Mouse (Mus musculus): ENCODE data around the gene Ctnnbip1.

Ctnnbip1 gene

DNA sequence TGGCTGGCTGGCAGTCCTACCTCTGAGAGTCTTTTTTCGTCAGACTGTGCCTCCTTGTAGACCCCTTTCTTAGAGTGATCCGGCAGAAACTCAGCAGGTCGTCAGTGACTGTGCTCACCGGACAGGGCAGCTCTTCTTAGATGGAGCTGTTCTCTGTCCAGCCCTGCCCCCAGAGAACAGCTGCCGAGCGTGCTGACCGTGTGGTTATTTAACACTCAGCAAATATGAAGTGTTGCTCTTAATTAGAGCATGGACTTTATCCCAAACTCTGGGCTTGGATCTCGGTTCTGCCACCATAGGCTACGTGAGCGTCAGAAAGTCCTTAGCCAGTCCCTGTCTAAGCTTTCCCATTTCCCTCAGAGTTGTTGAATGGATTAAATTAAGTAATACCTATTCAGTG is 3.2 kb downstream of the Ctnnbip1 start:
- in situ Hi-C loops (cut with MboI, MseI): no loop called here

DNA sequence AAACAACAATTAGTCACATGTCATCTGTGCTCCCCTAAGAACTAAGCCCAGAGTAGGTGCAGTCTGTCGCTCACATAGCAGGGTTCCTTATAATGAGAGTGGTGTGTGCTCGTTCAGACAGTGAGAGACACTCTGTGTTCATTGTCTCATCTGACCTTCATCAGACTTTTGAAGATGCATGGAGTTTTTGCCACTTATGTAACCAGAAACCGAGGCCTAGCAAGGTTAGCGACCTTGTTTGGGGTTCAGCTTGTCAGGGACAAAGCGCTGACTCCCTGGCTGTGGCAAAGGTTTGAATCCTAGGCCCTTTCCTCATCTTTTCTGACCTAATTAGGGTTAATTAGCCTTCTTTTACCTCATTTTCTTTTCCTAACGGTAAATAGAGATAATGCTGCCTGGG is 5.9 kb downstream of the Ctnnbip1 start:
- in situ Hi-C loops (cut with MboI, MseI): no loop called here

DNA sequence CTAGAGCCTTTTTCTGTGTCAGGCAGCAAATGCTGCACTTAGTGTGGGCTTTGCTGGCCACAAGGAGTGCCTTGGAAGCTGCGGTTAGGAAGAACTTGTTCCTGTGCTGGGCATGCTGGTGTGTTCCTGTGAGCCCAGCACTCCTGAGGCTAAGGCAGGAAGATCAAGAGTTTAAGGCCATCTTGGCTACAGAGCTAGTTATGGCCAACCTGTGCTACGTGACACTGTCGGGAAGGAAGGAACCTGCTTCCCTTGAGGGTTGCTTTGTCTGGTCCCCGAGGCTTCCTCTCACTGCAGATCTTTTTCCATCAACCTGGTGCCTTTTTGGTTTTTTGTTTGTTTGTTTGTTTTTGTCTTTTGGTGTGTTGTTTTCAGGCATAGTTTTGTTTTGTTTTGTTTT is 7.1 kb downstream of the Ctnnbip1 start:
- in situ Hi-C loops (cut with MboI, MseI): no loop called here

DNA sequence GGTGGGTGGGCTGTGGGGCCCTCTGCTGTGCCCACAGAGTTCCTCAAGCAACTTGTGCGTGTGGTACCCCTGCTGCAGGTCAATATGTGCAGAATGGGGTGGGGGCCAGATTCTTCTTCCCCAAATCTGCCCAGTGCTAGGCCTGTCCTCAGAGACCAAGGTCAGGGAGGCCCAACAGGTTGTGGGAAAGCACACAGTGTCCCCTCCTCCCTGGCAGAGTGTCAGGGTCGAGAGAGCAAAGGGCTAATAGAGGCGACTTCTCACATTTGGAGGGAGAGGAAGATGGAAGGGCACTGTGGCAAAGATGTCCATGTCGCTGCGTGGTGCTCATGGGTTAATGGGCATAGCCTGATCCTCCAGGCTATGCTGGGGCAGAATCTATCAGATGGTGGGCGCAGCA is 7.8 kb downstream of the Ctnnbip1 start:
- in situ Hi-C loops (cut with MboI, MseI): no loop called here

DNA sequence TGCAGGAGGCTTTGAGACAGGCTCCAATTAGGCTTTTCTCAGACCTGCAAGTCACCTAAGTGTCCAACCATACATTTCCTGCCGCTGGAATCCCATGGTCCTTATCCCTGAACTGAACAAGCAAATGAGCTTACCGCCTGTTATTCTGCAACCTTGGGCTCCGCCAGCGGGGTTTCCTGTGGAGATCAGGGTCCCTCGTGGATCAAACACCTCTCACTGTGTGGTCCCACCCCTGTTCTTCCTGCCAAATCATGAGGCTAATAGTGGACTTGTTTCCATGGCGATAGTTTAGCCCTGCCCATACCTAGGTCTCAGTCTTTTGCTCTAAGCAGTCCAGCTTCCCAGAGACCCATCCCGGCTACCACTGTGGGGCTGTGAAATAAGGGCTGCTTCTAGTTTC is 8.3 kb downstream of the Ctnnbip1 start:
- in situ Hi-C loops (cut with MboI, MseI): no loop called here

DNA sequence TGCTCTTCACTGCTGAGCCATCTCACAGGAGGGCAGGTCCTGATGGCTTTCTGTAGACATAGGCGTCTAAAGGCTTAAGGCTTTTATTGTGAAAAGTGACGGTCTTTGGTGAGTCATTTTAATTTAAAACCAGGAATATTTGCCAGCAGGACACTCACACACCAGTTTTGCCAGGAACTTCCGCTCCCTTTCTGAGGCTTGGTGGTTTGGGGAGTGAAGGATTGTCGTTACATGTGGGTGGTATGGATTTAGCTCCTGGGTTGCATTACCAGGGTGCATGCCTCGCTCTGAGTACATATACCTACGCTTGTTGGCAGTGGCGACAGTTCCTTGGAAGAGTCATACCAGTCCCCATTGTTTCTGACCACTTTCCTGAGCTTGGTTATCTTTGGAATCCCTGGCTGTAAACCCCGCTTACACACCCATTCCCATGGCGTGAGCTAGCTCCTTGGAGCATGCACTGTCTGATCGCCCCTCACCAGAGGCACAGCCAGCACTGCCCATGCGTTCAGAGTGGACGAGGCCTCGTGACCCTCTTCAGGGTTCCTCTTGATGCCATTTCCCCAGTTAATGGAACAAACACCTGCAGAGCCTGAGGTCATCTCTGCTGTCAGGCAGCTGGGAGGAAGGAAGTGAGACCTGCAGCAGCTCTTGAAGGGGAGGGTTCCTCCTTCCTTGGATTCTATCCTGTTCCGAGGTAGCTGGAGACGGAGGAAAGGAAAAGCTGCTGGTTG is 9.8 kb downstream of the Ctnnbip1 start:
- in situ Hi-C loops (cut with MboI, MseI): no loop called here

GRCm38 (mm10) chr4:149529691-149530090 is 11.7 kb downstream of the Ctnnbip1 start:
- in situ Hi-C loops (cut with MboI, MseI): loop anchor here (10.0 kb wide), 1 partner anchor 375 kb away; no protein-coding TSS in a partner anchor

DNA sequence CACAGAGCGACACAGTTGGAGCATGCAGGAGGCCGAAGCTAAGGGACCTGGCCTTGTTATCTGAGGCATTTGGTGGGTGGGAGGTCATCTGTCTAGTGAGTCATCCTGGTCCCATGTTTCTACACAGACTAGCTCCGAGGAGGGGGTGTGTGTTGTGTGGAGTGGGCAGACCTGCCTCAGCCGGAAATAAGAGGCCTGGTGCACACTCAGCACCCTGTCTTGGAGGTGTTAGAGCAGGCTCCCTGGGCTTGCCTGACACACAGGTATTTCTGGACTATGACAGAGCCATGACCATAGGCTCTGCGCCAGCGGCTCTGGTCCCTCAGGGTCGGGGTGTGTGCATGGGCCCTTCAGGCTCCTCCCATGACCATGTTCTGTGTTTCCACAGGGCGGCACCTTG is 21.4 kb downstream of the Ctnnbip1 start:
- in situ Hi-C loops (cut with MboI, MseI): loop anchor here (10.0 kb wide), 1 partner anchor 385 kb away; no protein-coding TSS in a partner anchor

DNA sequence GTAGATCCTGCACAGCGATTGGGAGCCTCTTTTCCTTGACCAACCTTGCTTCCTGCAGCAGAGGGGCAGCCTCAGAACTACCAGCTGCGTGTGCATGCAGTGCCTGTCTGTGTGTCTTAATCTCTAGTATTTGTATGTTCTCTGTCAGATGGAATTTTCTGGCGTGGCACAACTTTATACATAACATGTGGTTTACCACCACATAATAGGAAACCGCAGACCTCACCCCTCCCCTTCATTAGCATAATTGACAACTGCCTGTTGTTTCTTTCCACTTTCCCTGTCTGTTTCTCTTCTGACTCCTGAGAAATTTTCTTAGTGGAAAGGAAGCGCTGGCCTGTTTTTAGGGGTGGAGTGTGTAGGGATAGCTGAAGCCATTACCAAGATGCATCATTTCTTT is 23.9 kb downstream of the Ctnnbip1 start:
- in situ Hi-C loops (cut with MboI, MseI): no loop called here

DNA sequence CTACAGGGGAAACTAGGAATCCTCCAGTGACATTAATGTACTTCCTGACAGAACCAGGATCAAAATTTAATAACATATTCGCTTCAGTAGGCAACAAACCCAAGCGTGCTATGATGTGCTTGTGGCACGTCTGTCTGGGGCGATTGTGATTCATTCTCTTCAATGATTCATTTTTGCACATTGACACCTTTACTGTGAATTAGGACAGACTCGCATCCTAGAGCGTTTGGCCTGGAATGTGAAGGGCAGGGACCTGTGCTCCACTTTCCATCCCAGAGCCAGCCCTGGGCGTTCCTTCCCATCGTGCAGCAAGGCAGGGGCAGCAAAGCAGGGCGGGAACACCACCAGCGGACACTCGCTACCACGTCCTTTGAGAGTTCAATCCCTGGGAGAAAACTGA is 24.4 kb downstream of the Ctnnbip1 start:
- in situ Hi-C loops (cut with MboI, MseI): no loop called here

GRCm38 (mm10) chr4:149542927-149543553 is 25.0 kb downstream of the Ctnnbip1 start:
- in situ Hi-C loops (cut with MboI, MseI): no loop called here

DNA sequence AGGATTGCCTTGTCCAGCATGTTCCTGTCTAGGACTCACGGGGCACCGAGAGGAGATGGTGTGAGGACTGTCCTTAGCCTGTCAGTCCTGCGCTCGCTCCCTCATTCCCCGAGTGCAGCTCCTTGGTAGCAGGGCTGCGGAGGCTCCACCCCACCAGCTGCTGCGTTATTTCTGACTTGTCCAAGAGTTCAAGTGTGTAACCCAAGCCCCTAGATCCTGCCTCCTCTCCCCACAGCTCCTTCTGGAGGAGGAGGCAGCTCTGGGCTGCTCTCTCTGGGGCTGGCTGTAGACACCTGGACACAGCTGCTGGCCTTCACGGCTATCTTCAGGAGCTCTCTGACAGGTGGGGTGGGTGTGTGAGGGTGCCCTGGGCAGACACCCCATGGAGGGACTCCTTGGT is 26.9 kb downstream of the Ctnnbip1 start:
- in situ Hi-C loops (cut with MboI, MseI): no loop called here

GRCm38 (mm10) chr4:149546797-149547444 is 28.9 kb downstream of the Ctnnbip1 start:
- in situ Hi-C loops (cut with MboI, MseI): no loop called here

GRCm38 (mm10) chr4:149547523-149547922 is 29.5 kb downstream of the Ctnnbip1 start:
- in situ Hi-C loops (cut with MboI, MseI): no loop called here

- in situ Hi-C loops (cut with MboI, MseI): no loop called here
Measured at GRCm38 (mm10) chr4:149549221-149549925, 31.3 kb downstream of the Ctnnbip1 start.

DNA sequence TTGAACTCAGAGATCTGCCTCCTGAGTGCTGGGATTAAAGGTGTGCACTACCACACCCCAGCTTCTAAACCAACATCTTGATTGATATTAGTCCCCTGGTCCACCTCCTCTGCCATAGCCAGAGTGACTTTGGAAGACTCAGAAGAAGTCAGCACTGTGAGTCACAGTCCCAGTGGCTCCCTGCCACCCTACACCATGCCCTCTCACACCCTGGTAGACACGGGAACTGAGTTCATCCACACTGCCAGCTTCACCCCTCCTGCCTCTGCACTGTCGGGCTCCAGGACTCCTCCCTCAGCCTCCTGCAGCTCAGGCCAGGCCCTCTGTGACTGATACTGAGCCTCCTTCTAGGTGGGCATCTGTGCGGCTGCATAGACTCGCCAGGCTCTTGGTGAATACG is 32.8 kb downstream of the Ctnnbip1 start:
- in situ Hi-C loops (cut with MboI, MseI): no loop called here

- in situ Hi-C loops (cut with MboI, MseI): no loop called here
Measured at GRCm38 (mm10) chr4:149551696-149552095, 33.7 kb downstream of the Ctnnbip1 start.

GRCm38 (mm10) chr4:149553834-149554233 is 35.8 kb downstream of the Ctnnbip1 start:
- in situ Hi-C loops (cut with MboI, MseI): no loop called here

GRCm38 (mm10) chr4:149556111-149556510 is 38.1 kb downstream of the Ctnnbip1 start:
- in situ Hi-C loops (cut with MboI, MseI): no loop called here

- in situ Hi-C loops (cut with MboI, MseI): no loop called here
Measured at GRCm38 (mm10) chr4:149557905-149558304, 39.9 kb downstream of the Ctnnbip1 start.

DNA sequence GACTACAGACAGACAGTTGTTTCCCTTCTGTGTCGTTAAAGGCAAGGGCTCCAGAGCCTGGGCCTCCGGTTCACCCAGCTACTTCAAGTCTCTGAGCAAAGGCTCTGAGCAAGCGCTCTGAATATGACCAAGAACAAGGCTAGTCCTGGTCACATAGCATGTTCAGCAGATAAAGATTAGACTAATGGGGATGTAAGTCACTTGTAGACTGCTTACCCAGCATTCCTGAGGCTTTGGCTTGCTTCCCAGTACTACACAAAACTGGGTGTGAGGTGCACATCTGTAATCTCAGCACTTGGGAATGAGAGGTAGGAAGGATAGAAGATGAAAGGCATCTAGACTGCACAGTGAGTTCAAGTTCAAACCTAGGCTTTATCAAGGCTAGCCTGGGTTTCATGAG is 40.4 kb downstream of the Ctnnbip1 start:
- in situ Hi-C loops (cut with MboI, MseI): no loop called here

DNA sequence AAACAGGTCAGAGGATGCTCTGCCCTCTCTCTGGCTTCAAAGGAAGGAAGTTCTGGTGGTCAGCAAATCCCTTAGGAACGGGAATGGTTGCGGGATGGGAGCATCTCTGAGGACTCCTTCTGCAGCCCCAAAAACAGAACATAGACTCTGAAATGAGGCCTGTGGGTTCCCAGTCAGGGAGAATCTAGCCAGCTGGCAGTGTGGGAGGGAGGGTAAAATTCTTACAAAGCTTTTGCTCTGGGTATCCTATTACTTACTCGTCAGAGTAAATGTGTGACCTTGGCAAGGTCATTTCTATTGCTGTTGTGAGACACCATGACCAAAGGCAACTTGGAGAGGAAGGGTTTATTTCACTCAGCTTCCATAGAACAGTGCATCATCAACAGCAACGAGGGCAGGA is 43.4 kb downstream of the Ctnnbip1 start:
- in situ Hi-C loops (cut with MboI, MseI): loop anchor here (10.0 kb wide), 1 partner anchor 923 kb away; no protein-coding TSS in a partner anchor
